Mouse (Mus musculus) gastrocnemius, postnatal 25 days (tissue): Measurements from ENCODE around the gene Rgs17. TPM values are rescaled to one million over a fixed set of nuclear protein-coding genes. Genes with fewer than 3 reads are reported as not detected.
"Not testable (repeated sequence)": the region's sequence is repeated elsewhere in the genome, so short reads cannot be mapped to it uniquely, and the experiment has no call there.

Source experiments
- DNase-seq: peaks from one replicate; pipeline ENCODE4 v3.0.0; 2022
- long read RNA-seq, 2 experiments: library from polyadenylated mRNA; stranded (forward); transcript quantifications; one replicate each; pipeline ENCODE4 v2.0.0; 2021
- total RNA-seq, 2 experiments: library from RNA; stranded (reverse); gene quantifications; 1 replicate in 1 of 2; 2 replicates in 1 of 2; pipeline ENCODE4 v1.2.3; 2021

The Rgs17 gene
- total RNA-seq = under 1 TPM; 0.05 to 0.28 TPM
- long read RNA-seq, experiment 1, partial matches to known transcripts = 1 of 1 reads
- long read RNA-seq, experiment 1, other reads (novel, unspliced or antisense) = 0 of 1 reads
- long read RNA-seq, experiment 2 = 0 reads

GRCm38 (mm10) chr10:5922294-5922828, at the start of gene Rgs17:
Rgs17 (minus strand) TSS chr10:5922400.
- DNase-seq = peak; percentile 10

- DNase-seq = no peak
Measured at GRCm38 (mm10) chr10:5967655-5968054, 45.5 kb upstream of the Rgs17 start.

GRCm38 (mm10) chr10:5953787-5954186, 31.6 kb upstream of the Rgs17 start:
- not testable (repeated sequence) for DNase-seq

- DNase-seq = no peak
Measured at GRCm38 (mm10) chr10:5924261-5924660, 2.1 kb upstream of the Rgs17 start.

- DNase-seq = no peak
Measured at GRCm38 (mm10) chr10:5923096-5923495, 896 bp upstream of the Rgs17 start.

GRCm38 (mm10) chr10:5921771-5922170, 429 bp downstream of the Rgs17 start:
- no peak for DNase-seq

GRCm38 (mm10) chr10:5921031-5921551, 1.1 kb downstream of the Rgs17 start:
- DNase-seq = no peak

- DNase-seq = no peak
Measured at GRCm38 (mm10) chr10:5904399-5904798, 17.8 kb downstream of the Rgs17 start.

- no peak for DNase-seq
Measured at GRCm38 (mm10) chr10:5901777-5902176, 20.4 kb downstream of the Rgs17 start.

- no peak for DNase-seq
Measured at GRCm38 (mm10) chr10:5900731-5901130, 21.5 kb downstream of the Rgs17 start.

- no peak for DNase-seq
Measured at GRCm38 (mm10) chr10:5877106-5877505, 45.1 kb downstream of the Rgs17 start.

GRCm38 (mm10) chr10:5871081-5871480, 51.1 kb downstream of the Rgs17 start:
- DNase-seq = no peak

- no peak for DNase-seq
Measured at GRCm38 (mm10) chr10:5867981-5868552, 54.1 kb downstream of the Rgs17 start.

GRCm38 (mm10) chr10:5865996-5866395, 56.2 kb downstream of the Rgs17 start:
- no peak for DNase-seq

GRCm38 (mm10) chr10:5862669-5863068, 59.5 kb downstream of the Rgs17 start:
- no peak for DNase-seq

- DNase-seq = no peak
Measured at GRCm38 (mm10) chr10:5860849-5861248, 61.4 kb downstream of the Rgs17 start.

- DNase-seq = no peak
Measured at GRCm38 (mm10) chr10:5859729-5860128, 62.5 kb downstream of the Rgs17 start.

GRCm38 (mm10) chr10:5857996-5858549, 64.1 kb downstream of the Rgs17 start:
- DNase-seq = no peak

GRCm38 (mm10) chr10:5853290-5853868, 68.8 kb downstream of the Rgs17 start:
- DNase-seq = no peak

- DNase-seq = no peak
Measured at GRCm38 (mm10) chr10:5846939-5847338, 75.3 kb downstream of the Rgs17 start.

- no peak for DNase-seq
Measured at GRCm38 (mm10) chr10:5841369-5841768, 80.8 kb downstream of the Rgs17 start.

- DNase-seq = no peak
Measured at GRCm38 (mm10) chr10:5826336-5827025, 95.7 kb downstream of the Rgs17 start.

GRCm38 (mm10) chr10:5824779-5825178, 97.4 kb downstream of the Rgs17 start:
- DNase-seq = no peak
